Mouse (Mus musculus) heart, postnatal 25 days (tissue): ENCODE results near the gene Lrch4. TPM values are rescaled to one million over a fixed set of nuclear protein-coding genes. Genes with fewer than 3 reads are reported as not detected.
A peak's percentile ranks its signal among the peaks of the same experiment; 100 is the strongest.
"Not testable (repeated sequence)": the region's sequence is repeated elsewhere in the genome, so short reads cannot be mapped to it uniquely, and the experiment has no call there.

Experiments used
- DNase-seq: peaks from one replicate; pipeline ENCODE4 v3.0.0; 2022; ENCODE audit warnings: low spot score
- intact Hi-C: fragments of 180-260 bp; cut with DNase I; formaldehyde crosslinking; loops from one replicate; pipeline ENCODE4 v1.15.1; 2025
- total RNA-seq, 2 experiments: library from RNA; stranded (reverse); gene quantifications; 2 replicates each; pipeline ENCODE4 v1.2.3; 2021

The Lrch4 gene
- total RNA-seq, 2 experiments from 2014 or later, result 17.6 to 18.2 TPM

DNA sequence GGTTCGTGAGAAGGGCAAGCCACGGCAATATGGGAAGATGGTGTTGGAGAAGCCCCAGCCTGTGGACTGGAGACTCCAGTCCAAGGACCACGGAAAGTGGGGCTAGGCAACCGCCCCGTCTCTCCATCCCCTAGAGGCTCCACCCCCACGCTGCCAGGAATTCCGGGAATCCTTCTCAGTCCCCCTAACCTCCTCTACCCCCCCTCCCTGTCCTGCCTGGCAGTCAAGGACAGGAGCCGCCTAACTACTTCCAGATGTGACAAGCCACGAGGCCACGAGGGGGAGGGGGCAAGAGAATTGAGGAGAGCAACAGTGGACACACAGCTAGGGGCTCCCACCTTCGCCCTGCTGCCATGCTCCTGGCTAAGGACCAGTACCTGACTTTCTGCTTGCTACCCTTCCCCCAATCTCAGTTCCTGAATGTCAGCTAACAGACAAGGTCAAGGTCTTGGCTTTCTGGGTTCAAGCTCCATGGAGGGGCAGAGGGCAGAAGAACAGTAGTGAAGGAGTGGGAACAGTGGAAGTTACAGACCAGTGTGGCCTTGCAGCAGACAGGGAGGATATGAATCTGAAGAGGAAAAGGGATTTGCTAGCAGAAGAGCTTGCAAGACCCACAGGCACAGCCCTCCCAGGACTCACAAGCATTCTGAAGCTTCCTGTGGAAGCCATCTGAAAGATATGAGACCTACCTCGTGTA lies 18.2 kb upstream of the Lrch4 start:
- DNase-seq, result peak; percentile 75
- intact Hi-C loops, result no loop called here

DNA sequence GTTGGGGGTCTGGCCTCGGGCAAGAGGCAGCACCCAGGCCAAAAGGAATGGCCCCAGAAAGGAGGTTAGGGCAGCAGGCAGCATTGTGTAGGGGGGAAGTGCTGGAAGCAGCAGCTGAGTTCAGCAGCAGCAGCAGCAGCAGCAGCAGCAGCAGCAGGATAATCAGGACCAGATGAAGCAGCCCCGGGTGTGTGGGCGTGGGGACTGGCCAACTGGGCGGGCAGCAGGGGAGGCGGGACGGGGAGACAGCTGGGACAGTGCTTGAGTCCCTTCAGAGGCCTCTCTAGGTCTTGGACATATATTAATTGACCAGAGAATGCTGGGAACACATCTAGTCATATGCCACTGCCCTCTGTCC lies 17.7 kb upstream of the Lrch4 start:
- peak; percentile 69 for DNase-seq

DNA sequence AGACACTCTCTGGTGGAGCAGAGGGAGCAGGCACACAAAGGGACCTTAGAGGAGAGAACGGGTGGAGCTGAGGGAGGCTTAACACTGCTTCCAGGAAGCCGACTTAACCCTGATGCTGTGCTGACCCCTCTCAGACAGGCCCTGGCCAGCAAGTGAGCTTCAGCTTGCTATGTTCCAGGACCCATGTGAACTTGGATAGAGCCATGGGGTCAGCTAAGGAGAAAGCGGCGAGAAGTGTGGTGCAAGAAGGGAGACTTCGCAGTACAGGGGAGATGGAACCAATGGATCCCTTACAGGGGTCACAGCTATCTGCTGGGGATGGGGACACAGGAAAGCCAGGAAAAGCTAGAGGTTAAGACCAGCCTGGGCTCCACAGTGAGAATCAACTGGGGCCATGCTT lies 15.8 kb upstream of the Lrch4 start:
- DNase-seq, result no peak
- intact Hi-C loops, result no loop called here

More for the DNA sequence above, 17.7 kb upstream of the Lrch4 start:
- intact Hi-C loops, result no loop called here

DNA sequence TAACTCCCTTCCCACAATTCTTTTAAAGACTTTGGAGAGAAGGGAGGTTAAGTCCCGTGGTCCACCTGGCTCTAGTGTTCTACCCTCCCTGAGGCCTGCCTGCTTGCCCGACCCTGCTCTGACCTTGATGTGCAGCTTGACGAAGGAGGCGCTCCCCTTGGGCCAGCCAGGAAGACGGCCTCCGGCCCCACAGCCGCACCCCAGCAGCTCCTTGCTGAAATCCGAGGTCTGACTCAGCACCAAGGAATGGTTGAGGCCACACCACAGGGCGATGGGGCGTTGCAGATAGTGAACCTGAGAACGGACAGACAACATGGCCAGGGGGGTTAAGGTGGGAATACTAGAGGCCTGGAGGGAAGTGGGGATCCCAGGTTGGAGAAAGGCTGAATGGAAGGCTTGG lies 15.4 kb upstream of the Lrch4 start, which contains the start of gene Pcolce:
Gene Pcolce (minus strand): TSS at position 235 of the 400 bp plus-strand sequence.
- no peak for DNase-seq
- intact Hi-C loops, result no loop called here

DNA sequence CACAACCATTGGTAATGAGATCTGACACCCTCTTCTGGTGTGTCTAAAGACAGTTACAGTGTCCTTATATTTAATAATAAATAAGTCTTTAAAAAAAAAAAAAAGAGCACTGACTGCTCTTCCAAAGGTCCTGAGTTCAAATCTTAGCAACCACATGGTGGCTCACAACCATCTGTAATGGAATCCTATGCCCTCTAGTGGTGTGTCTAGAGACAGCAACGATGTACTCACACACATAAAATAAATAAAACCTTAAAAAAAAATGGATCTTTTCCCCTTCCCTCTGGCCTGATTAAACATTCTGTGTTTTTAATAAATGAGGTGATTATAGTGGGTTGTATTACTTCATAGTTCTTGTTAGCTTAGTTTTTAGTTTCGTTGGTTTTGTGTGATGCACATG lies 14.0 kb upstream of the Lrch4 start:
- DNase-seq, intact Hi-C loops: not testable (repeated sequence)

DNA sequence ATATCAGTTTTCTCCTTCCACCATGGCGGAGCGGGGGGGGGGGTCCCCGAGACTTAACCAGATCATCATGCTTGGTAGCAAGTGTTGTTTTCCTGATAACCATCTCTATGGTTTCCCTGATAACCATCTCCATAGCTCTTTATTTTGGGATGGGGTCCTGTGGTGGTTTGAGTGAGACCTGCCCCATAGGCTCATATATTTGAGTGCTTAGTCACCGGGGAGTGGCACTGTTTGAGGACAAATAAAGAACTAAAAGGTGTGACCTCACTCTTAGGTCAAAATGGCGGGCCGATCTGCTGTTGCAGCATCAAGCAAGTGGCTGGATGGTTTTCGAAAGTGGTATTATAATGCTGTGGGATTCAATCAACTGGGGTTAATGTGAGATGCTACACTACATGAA lies 13.6 kb upstream of the Lrch4 start:
- intact Hi-C loops, result no loop called here

DNA sequence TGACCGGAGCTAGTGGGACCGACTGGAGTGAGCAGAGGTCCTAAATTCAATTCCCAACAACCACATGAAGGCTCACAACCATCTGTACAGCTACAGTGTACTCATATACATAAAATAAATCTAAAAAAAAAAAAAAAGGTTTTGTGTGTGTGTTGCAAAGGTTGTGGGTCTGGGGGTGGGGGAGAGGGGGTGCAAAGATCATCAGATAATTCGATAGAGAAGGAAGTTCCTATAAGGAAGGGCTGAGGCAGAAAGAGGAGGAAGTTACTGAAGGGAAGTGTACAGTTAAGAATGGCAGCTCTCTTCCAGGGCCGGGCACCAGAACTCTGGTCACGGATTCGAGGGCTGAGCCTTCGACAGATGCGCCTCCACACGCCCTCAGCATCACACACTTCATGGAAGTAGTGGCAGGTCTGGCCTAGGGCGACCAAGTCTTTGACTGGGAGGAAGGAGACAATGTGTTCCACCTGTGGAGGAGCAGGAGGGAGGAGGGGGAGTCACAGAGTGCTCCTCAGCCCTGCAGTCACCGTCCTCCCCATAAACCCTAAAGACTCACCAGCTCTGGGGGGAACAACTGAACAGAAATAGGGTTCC lies 4.9 kb upstream of the Lrch4 start:
- intact Hi-C loops, result no loop called here

More for the DNA sequence above, 13.6 kb upstream of the Lrch4 start:
- no peak for DNase-seq

DNA sequence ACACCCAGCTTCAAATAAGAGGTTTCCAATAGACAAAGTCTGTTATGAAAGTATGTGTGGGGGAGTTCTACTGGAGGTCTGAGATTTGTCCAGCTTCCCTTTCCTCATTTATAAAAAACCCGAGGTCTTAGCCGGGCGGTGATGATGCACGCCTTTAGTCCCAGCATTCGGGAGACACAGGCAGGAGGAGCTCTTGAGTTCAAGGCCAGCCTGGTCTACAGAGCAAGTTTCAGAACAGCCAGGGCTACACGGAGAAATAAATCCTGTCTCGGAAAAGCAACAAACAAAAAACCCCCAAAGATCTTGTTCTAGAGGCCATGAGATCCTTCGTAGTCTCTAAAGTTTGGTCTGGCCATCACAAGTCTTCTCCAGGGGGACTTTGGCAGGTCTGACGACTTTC lies 930 bp upstream of the Lrch4 start:
- intact Hi-C loops, result no loop called here
- DNase-seq, result no peak

More for the DNA sequence above, 4.9 kb upstream of the Lrch4 start:
- DNase-seq, result no peak

DNA sequence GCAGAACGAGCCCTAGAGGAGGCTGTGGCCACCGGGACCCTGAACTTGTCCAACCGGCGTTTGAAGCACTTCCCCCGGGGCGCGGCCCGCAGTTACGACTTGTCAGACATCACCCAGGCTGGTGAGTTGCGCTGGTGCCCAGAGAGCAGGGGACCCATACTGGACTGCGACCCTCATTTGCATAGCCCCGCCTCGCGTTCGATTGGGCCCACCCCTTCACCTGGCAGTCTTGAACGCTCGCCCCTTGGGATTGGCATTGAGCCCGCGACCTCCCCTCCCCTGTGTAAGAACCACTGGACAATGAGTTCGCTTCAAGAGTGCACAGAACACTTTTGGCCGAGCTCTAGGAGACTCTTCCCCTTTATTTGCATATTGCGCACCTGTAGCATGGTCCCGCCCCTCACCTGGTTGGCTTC lies 393 bp downstream of the Lrch4 start:
- intact Hi-C loops, result no loop called here

DNA sequence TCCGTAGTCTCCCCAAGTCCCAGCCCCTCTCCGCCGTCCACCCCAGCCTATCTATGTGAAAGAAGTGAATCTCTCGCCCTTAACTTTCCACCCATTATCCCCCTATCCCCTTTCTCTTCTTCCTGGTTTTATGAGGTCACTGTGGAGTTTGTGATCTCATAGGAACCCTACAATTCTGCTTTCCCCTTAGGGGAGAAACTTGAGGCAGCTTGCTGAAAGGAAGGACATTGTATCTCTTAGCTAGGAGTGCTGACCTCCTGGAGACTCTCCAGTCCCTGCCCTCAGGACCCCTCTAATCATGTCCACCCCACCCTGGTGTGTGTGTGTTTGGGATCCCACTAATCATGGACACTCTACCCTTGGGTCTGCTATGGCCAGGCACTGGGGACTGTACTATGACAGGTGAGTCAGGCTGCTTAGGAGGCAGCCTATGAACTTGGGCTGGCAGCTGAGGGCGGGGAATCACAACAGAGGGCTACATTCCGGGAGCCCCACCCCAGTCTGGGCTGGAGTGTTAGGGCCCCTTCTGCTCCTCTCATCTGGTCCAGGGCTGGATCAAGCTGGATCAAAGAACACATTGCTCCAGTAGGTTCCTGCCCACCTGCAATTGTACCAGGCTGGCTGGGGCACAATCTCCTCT lies 1.1 kb downstream of the Lrch4 start:
- intact Hi-C loops, result no loop called here
- DNase-seq, result no peak

More for the DNA sequence above, 393 bp downstream of the Lrch4 start:
- DNase-seq, result no peak

DNA sequence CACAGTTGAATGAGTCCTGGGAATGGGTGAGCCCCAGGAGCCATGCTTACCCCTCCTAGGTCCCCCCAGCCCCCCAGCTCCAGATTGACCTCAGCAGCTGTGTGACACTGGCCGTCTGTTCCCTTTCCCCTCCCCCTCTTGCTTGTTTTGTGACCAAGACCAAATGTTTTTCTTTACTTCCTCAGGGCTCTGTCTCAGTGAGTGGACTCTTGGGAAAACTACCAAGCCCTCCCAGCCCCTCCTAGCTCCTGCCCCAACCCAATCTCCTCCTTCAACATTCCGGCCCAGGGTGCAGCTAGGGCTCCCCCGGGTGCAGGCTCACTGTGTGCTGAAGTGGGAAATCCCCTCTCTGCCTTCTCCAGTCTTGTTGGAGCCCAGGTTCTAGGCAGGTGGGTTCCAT lies 1.7 kb downstream of the Lrch4 start:
- intact Hi-C loops, result no loop called here
- DNase-seq, result peak; percentile 32

DNA sequence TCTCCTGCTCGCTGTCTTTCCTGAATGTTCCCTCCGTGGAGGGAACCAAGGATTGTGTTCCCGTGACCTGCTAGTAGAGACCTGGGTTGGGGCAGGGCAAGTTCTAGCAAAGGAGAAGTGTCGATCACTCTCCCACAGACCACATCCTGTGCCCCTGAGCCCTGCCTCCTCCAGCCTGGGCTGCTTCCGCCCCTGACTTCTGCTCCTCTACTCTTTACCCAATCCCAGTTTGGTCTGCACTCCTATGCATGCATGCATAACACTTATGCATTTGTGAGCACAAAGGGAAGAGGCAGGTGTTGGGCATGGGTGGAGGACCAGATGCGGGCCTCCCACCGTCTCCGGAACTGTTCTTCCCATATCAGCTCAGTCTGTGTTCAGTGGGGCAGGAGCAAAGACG lies 2.2 kb downstream of the Lrch4 start:
- intact Hi-C loops, result no loop called here
- peak; percentile 23 for DNase-seq

DNA sequence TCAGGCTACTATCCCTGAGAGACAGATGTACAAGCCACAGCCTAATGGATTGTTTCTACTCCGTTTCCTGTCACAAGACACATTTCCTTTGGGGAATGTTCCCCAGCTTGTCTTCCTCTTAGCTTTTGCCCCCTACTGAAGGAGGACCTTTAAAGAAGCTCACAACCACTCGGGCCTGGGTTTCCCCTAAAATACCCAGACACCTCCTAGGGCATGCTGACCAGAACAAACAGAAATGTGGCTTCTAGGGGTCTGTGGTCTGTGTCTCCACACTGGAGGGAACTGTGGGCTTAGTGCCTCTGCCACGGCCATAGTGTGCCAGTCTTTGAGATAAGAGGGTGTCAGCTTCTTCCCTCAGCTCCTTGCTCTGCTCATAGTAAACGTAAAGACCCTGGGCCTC lies 2.7 kb downstream of the Lrch4 start:
- DNase-seq, result no peak
- intact Hi-C loops, result no loop called here

DNA sequence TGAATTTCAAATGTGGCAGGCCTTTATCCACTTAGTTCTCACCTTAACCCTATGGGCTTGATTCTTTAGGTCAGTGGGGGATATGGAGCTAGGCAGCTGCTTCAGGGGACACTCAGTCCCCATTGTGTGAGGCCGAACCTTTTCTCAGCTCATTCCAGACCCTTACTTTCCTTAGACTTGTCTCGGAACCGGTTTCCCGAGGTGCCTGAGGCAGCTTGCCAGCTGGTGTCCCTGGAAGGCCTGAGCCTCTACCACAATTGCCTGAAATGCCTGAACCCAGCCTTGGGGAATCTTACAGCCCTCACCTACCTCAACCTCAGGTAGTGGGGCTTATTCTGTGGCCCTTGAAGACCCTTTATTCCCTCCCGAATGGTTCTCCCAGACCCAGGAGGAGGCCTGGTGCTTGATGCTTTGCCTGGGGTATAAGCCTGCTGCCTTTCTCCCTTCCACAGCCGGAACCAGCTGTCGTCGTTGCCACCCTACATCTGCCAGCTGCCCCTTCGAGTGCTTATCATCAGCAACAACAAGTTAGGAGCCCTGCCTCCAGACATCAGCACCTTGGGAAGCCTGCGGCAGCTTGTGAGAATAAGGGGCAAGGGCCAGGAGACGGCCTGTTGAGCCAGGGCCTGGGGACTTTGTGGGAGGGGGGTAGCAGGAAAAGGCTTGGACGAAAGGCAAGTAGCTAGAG lies 4.6 kb downstream of the Lrch4 start:
- DNase-seq, result no peak
- intact Hi-C loops, result no loop called here

DNA sequence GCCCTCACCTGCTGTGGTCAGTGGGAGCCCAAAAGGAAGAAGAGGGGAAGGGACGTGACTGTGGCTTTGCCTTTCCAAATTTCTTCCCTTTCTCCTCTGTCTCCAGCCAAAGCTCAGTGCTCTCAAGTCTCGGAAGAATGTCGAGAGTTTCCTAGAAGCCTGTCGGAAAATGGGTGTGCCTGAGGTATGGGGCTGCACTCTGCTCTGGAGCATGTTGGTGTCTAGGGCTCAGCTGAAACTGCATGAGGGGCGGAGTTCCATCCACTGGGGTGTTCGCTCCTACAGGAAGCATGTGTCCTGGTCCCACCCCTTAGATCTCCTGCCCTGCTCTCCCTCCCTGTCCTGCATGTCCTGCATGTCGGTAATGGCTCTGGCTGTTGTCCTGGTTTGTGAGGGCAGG lies 10.6 kb downstream of the Lrch4 start:
- no peak for DNase-seq
- intact Hi-C loops, result no loop called here

DNA sequence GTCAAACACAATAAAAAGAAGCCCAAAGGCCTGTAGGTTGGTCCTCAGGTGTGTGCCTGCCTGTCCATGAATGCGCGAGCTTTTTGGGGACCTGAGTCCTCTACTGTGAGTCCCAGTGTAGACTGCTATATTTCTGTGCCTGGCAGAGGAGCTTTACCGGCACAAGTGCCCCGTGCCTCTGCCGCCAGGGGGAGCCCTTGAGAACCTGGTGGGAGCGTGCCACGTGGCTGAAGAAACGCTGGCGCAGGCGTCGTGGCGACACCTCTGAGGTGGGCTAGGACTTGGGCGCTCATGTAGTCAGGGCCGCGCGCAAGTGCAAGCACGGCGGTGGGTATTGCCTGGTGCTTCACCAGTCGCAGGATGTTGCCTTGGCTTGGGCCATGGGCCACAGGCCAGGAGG lies 12.1 kb downstream of the Lrch4 start, which contains the start of gene Sap25:
Gene Sap25 (plus strand): TSS at position 281 of the 400 bp plus-strand sequence.
- intact Hi-C loops, result no loop called here
- DNase-seq, result no peak

DNA sequence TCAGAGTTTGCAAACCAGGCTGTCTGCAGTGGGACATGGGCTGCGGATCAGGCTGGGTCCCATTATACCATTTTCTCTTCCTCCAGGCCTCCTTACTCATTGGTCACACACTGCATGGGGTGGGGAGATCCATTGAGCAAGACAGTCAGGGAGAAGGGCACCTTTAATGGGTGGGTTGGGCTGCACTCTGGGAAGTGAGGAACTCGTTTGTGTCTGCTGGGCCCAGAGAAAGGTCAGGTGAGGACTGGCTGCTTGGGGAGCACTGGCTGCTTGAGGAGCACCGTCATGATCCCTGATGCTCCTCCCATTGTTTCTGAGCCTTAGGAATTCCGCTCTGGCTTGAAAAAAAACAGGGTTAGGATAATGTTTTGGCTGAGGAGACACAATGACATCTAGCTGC lies 14.0 kb downstream of the Lrch4 start:
- DNase-seq, result no peak

DNA sequence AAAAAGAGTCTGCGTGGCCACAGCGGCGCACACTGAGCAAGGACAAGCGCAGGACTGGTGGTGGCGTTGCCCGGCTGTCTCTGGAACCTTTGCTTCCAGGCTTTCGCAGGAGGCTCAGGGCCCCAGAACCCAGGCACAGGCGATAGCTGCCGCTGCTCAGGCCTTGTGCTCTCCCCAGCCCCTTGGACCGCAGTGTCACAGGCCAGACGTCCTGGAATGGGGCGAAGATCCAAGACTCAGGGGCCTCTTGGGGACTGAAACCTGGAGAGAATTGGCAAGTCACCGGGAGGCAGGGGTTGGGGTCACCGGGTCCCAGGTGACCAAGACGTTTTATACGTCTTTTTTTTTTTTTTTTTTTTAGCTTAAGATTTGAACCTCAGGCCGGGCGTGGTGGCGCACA lies 15.6 kb downstream of the Lrch4 start:
- intact Hi-C loops, result no loop called here
- no peak for DNase-seq

More for the DNA sequence above, 14.0 kb downstream of the Lrch4 start:
- intact Hi-C loops, result no loop called here

DNA sequence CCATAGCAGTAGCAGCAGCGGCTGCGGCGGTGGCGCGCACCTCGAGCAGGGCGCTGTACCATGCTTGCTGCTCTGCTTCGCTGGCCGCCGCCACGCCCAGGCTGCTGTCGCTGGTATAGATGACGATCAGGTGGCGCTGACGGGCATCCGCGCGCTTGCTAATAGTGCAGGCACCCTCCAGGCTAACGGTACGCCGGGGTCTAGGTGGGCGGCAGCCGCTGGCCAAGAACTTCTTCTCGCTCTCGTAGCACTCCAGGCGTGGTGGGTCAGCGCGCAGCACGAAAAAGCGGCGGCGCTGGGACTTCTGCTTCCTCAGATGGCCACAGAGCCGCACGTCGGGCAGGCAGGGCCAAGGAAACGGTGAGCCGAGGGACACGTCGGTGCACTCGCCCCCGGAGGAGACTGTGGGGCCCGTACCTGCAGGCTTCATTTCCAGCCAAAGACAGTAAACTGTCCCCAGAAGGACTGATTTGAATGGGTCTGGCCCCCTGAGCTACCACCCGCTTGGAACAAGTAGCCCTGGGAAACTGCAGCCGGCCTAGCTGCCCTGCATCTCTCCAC lies 16.2 kb downstream of the Lrch4 start:
- no peak for DNase-seq
- intact Hi-C loops, result no loop called here

DNA sequence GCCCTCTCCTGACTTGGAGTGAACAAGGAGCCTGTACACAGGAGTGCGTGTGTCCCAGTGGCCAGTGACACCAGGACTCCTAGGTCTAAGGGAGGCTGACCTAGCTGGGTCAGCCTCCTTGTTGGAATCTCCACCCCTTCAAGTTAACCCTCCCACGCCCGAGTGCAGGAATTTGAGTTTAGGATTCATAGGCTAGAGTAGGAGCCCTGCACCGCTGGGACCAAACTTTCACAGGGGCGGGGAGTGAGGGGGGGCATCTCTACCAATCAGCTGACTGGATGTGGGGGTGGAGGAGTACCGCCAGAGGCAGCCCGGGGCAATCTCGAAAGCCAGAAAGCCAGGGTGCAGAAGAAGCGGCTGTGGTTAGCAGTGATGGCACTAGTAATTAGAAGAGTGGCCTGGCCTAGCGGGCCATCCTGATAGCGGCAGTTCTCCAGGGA lies 16.8 kb downstream of the Lrch4 start, which contains the start of gene Irs3:
Gene Irs3 (minus strand): TSS at position 63 of the 440 bp plus-strand sequence.
- peak; percentile 21 for DNase-seq
- intact Hi-C loops, result no loop called here
